Mouse (Mus musculus): ENCODE measurements around the gene Rnf128.

- TF ChIP-seq POLR2A (IDR thresholded peaks at IDR 0.05; ENCODE audit: borderline replicate concordance, extremely low read depth, insufficient read depth, insufficient read length, poor library complexity, severe bottlenecking) = no peak
- no peak for TF ChIP-seq CTCF (IDR thresholded peaks at IDR 0.05; ENCODE audit: borderline replicate concordance, extremely low read depth, insufficient read depth, insufficient read length)
Measured at GRCm38 (mm10) chrX:139665829-139666228, 102.7 kb downstream of the Rnf128 start.
